Mouse (Mus musculus): ENCODE results near the gene Fgfr2.
"Not testable (repeated sequence)": the region's sequence is repeated elsewhere in the genome, so short reads cannot be mapped to it uniquely, and the experiment has no call there.

DNA sequence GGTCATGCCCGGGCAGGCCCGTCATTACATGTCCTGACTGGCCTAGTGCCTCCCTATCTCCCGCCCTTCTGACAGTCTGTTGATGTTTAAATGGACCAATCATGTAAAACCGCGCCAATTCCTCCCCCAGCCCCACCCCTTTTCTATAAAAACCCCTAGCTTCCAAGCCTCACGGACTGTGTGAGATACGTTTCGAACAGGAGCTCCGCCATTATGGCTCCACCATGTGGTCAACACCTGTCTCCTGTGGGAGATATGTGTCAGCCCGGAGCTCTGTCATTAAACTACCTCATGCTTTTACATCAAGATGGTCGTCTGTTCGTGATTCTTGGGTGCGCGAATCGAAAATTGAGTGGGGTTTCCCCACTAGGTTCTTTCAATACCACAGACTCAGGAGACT, 2592.0 kb downstream of the Fgfr2 start:
- not testable (repeated sequence) for TF ChIP-seq USF1 (IDR thresholded peaks at IDR 0.05; ENCODE audit: low read depth); CTCF (IDR thresholded peaks at IDR 0.05; ENCODE audit: control insufficient read depth, insufficient read depth, insufficient read length); CEBPB (IDR thresholded peaks at IDR 0.05; ENCODE audit: low read depth); MAX (IDR thresholded peaks at IDR 0.05); MYOD1 (IDR thresholded peaks at IDR 0.05; ENCODE audit: control insufficient read depth, insufficient read length, low read depth)
